Mouse (Mus musculus) intestine, embryonic 14.5 days (tissue): ENCODE measurements at regions not wholly inside any gene's neighbourhood (a gene's known extent, or its start where the extent isn't known, plus 50 kb on each side); places are given as distances from the start of the nearest gene placed in this dataset.
"Not testable (repeated sequence)": the region's sequence is repeated elsewhere in the genome, so short reads cannot be mapped to it uniquely, and the experiment has no call there.

Experiments
- ATAC-seq: fragments of 200-750 bp; cut with Nextera tagmentation; replicated peaks from 2 replicates; pipeline ENCODE4 v1.8.0; 2017; ENCODE audit warnings: low read depth, moderate number of reproducible peaks, moderate TSS enrichment, moderate library complexity; ENCODE audit not compliant: low FRiP score, low TSS enrichment
- DNase-seq: peaks from one replicate; pipeline ENCODE4 v3.0.0-alpha.2; 2018; ENCODE audit warnings: low spot score
- H3K27ac ChIP-seq: fragments of 300-500 bp; sonication (generic); 2 replicates; pipeline ENCODE4 v1.5.1; 2014; ENCODE audit warnings: low read depth, mild to moderate bottlenecking, control low read depth
- H3K27me3 ChIP-seq: fragments of 300-500 bp; sonication (generic); replicated peaks from 2 replicates; pipeline ENCODE4 v1.6.1; 2014; ENCODE audit warnings: low read length, control low read depth; ENCODE audit not compliant: control insufficient read depth, insufficient read depth
- H3K36me3 ChIP-seq: fragments of 300-500 bp; sonication (generic); 2 replicates; pipeline ENCODE4 v1.6.1; 2014; ENCODE audit warnings: low read length, control low read depth; ENCODE audit not compliant: control insufficient read depth, insufficient read depth
- H3K4me1 ChIP-seq: fragments of 300-500 bp; sonication (generic); replicated peaks from 2 replicates; pipeline ENCODE4 v1.6.1; 2014; ENCODE audit warnings: low read length, control low read depth, mixed read lengths; ENCODE audit not compliant: control insufficient read depth, insufficient read depth
- H3K4me2 ChIP-seq: fragments of 300-500 bp; sonication (generic); 2 replicates; pipeline ENCODE4 v1.6.1; 2014; ENCODE audit warnings: low read length
- H3K4me3 ChIP-seq: fragments of 300-500 bp; sonication (generic); 2 replicates; pipeline ENCODE4 v1.5.1; 2014; ENCODE audit warnings: low read depth, low read length, control low read depth, mixed read lengths
- H3K9ac ChIP-seq: fragments of 300-500 bp; sonication (generic); 2 replicates; pipeline ENCODE4 v1.6.1; 2014; ENCODE audit warnings: mild to moderate bottlenecking, low read length
- H3K9me3 ChIP-seq: fragments of 300-500 bp; sonication (generic); 2 replicates; pipeline ENCODE4 v1.6.1; 2016; ENCODE audit warnings: low read length, control low read depth; ENCODE audit not compliant: control insufficient read depth
- WGBS: fragments of 180-500 bp; shearing (Covaris S2); extraction: QIAGEN DNeasy Blood & Tissue Kit; methylation state at CpG from one replicate; pipeline ENCODE4 v1.1.7; 2014; 5-methylcytosine and 5-hydroxymethylcytosine counted together

DNA sequence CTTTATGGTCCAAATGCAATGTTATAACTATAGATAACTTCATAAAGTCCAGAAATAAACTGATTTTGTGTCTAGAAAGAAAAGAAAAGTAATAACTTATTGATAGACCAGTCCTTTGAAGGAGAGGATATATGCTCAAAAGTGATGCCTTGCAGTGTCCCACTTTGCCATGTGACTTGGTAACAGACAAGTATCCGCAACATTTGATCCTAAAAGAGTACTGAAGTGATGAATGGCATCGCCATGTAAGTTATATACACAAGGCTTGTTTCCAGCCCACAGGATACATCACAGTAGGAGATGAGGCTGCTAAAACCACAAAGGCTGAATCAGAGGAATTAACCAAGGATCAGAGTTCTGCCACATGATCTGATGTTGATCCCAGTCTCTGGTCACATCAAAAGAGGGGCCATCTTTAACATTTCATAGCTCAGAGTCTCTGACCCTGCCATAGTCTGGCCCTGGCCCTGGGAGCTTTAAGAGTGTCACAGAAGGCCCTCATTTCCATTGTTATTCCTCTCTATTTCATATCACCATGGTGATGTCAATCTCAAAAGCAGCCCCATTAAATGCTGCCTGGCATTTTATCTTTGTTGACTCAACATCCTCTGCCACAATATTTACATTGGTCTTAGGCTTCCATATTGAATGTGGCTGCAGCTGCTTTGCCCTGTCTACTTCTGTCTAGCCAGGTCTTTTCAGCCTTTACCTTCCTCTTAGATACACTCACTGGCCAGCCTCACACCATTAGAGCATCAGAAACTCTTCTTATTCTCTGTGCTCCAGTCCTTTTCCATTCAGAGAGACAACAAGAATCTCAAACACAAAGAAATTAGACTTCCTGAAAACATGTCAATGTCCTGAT lies 506.4 kb upstream of the Gm9747 start:
- no peak for DNase-seq
- Histone ChIP-seq H3K4me1 (no peaks in the 10 kb centered on the region), H3K4me3 (no peak overlapping the region), H3K36me3 (no peaks in the 10 kb centered on the region), H3K9me3 (no peaks in the 10 kb centered on the region), H3K27ac (no peak overlapping the region), H3K9ac (no peak overlapping the region), H3K27me3 (no peaks in the 10 kb centered on the region), H3K4me2 (no peak overlapping the region)
- whole genome bisulfite sequencing, result 88% methylated on average over 2 of the region's 2 CpGs
- no peak for ATAC-seq

DNA sequence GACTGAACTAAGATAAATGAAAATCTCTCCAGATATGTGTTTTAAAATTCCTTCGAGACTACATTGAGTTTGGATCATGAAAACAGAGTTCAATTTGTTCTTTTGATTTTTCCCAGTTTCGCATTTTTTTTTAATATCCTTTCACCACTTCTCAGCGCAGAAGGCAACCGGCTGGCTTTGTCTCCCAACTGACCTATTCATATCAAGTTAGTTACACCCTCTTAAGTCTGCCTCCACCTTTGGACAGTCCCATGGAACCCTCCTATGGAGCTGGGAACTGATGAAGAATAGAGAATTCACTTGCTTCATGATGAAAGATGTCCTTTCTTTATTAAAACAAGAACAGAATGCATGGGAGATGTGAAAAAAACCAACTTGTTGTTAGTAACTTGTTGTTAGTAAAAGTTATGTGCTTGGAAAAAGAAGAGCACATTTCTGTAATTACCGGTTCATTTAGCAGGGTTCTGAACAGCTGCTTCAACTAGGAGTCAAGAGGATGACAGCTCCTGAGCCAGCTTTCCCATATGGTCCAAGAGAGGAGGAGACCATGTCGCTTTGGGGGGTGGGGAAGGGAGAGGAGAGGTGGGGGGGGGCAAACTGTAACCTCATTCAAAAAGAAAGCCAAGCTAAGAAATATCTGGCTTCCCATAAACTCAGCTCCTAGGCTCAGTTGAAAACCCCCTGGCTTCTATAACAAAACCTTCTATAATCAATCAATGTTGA lies 495.6 kb upstream of the Gm9747 start:
- Histone ChIP-seq H3K27me3 (no peaks in the 10 kb centered on the region), H3K27ac (no peak overlapping the region), H3K4me2 (no peak overlapping the region), H3K4me1 (no peaks in the 10 kb centered on the region), H3K9ac (no peak overlapping the region), H3K4me3 (no peak overlapping the region), H3K9me3 (no peaks in the 10 kb centered on the region), H3K36me3 (no peaks in the 10 kb centered on the region)
- no peak for DNase-seq
- no peak for ATAC-seq
- WGBS, result 79% methylated on average over 6 of the region's 6 CpGs

DNA sequence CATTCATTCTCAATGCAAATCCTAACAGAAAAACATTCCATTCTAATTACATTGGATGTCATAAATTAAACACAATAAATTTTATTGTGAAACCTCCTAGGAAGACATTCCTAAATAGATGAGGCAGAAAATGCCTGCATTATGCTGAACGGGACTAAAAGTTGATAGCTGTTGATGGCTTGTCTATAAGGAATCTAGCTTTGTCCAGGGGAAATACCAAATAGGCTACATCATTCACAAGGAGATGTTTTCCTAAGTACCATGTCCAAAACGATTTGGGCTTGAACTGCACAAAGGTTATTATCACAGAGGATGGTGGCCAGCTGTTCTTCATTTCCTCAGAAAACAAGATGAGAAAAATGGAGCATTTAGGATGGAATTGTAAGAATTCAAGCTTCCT lies 494.5 kb upstream of the Gm9747 start:
- Histone ChIP-seq H3K4me3 (no peak overlapping the region), H3K4me2 (no peak overlapping the region), H3K36me3 (no peaks in the 10 kb centered on the region), H3K4me1 (no peaks in the 10 kb centered on the region), H3K27me3 (no peaks in the 10 kb centered on the region), H3K9me3 (no peaks in the 10 kb centered on the region), H3K27ac (no peak overlapping the region), H3K9ac (no peak overlapping the region)
- ATAC-seq, result no peak
- WGBS, result 32% methylated on average over 2 of the region's 2 CpGs
- DNase-seq, result no peak

DNA sequence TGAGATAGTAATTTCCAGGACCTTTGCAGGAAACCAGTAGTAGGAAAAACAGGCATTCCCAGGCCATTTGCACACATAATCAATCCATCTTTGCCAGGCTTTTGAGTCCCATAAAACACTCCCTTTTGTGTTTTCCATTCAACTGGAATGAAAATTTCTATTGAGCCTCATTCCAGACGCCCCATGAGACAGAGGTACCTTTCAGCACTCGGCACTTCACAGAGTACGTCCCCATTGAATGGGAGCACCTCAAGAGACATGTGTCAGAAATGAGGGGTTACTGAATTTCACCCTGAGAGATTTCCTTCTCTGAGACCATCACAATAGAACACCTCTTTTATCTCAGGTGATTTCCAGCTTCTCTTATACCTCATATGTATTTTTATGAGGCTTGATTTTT lies 493.5 kb upstream of the Gm9747 start:
- H3K4me2 ChIP-seq, result no peak overlapping the region
- no peaks in the 10 kb centered on the region for H3K36me3 ChIP-seq
- DNase-seq (no peak), ATAC-seq (no peak)
- no peaks in the 10 kb centered on the region for H3K9me3 ChIP-seq
- H3K27me3 ChIP-seq, result no peaks in the 10 kb centered on the region
- no peak overlapping the region for H3K27ac ChIP-seq
- WGBS, result 70% methylated on average over 3 of the region's 3 CpGs
- no peak overlapping the region for H3K4me3 ChIP-seq
- no peaks in the 10 kb centered on the region for H3K4me1 ChIP-seq
- no peak overlapping the region for H3K9ac ChIP-seq

DNA sequence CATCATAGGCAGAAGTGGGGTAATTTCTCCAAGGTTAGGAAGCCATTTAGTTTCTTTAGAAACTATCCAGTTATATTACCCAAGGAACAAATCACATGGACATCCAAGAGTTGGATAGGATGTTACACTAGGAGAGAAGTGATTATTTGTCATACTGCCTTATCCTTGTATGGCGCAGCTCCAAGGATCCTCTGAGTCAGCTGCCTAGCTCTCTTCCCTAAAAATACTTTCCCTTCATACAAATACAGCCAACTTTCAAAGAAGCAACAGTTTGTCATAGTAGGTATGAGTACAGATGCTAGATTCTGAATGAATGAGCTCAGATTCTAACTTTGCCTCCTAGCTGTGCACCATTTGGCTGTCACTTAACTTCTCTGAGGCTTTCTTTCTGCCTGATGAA lies 492.9 kb upstream of the Gm9747 start:
- DNase-seq (no peak), ATAC-seq (no peak)
- Histone ChIP-seq H3K27me3 (no peaks in the 10 kb centered on the region), H3K9ac (no peak overlapping the region), H3K27ac (no peak overlapping the region), H3K9me3 (no peaks in the 10 kb centered on the region), H3K4me2 (no peak overlapping the region), H3K4me3 (no peak overlapping the region), H3K4me1 (no peaks in the 10 kb centered on the region), H3K36me3 (no peaks in the 10 kb centered on the region)
- WGBS, result 78% methylated on average over 1 of the region's 1 CpGs

DNA sequence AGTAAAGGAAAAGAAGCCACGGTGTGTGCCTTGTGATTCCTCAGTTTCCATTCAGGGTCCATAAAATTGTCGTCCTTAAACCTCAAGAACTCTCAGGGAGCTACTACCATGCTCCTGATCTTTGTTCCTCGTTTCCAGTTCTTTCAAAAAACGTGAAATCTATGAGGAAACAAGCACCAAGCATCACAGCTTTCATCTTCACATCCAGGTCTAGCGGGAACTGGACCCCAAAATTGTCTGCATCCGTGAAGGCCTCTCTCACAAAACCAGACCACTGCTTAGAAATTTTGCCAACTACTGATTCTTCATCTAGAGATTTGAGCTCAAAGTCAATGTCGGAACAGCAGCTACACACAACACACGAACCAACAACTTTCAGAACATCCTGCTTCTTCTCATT lies 491.0 kb upstream of the Gm9747 start:
- DNase-seq, H3K9me3 ChIP-seq, H3K4me3 ChIP-seq, H3K4me2 ChIP-seq, H3K9ac ChIP-seq, H3K27me3 ChIP-seq, ATAC-seq, H3K36me3 ChIP-seq, H3K27ac ChIP-seq, H3K4me1 ChIP-seq: not testable (repeated sequence)
- WGBS, result 86% methylated on average over 8 of the region's 8 CpGs

DNA sequence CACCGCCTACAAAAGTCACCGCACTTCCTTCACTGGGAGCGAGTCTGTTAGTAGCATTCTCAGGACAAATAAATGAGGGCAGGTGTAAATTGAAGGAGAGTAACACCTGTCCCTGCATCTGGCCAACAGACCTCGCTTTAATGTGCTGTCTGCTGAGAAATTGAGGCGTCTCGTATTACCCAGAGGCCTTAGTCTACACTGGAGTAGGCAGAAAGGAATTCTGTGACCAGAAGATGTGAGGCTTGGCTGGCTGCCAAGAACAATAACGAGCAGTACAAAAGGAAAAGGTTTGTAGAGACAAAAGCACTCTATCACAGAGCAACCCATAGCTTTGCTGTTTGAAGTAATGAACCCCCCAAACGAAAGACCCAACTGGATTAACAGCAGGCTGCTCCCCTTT lies 488.4 kb upstream of the Gm9747 start:
- Histone ChIP-seq H3K9ac (no peak overlapping the region), H3K4me1 (no peaks in the 10 kb centered on the region), H3K4me2 (no peak overlapping the region), H3K36me3 (no peaks in the 10 kb centered on the region), H3K27me3 (no peaks in the 10 kb centered on the region), H3K9me3 (no peaks in the 10 kb centered on the region), H3K4me3 (no peak overlapping the region), H3K27ac (no peak overlapping the region)
- 33% methylated on average over 8 of the region's 8 CpGs for WGBS
- ATAC-seq, result no peak
- DNase-seq, result peak; percentile 56

DNA sequence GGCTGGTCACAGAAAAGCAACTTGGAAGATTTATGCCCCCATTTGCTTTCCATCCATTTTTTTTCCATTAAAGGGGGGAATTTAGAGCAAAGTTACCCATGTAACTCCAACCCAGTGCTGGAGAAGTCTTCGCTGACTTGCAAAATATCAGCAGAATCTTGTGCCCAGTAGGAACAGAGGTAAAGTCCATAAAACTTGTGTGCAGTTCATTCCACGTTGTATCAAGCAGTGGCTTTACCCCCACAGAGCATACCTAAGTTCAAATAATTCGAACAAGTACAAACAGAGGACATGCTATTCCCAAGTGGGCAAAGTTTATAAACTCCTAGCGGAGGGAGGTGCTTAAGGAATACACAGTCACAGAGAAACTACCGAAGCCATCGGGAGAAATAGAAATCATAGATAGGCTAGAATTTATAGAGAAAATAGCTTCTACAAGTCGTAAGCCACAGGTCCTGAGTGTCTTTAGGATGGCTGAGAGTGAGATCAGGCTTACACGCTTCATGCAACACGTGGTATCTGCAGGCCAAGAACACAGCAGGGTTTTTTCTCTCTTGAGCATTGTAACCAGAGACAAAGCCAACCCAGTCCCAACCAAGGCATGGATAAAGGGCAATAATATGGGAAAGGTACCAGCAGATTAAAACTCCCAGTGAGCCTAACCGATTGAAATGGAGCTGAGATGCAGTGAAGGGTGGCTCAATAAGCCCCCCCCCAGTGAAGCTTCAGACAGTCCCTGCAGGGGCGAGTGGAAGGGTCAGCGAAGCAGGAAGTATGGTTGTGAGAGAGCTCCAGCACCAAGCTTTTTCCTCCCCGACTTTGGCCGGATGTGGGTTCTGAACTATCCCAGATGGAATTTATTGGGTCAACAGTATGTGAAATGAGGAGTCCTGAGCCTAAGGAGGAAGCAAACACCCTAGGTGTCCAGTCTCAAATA lies 487.6 kb upstream of the Gm9747 start:
- ATAC-seq, result no peak
- no peaks in the 10 kb centered on the region for H3K36me3 ChIP-seq
- no peaks in the 10 kb centered on the region for H3K27me3 ChIP-seq
- no peaks in the 10 kb centered on the region for H3K9me3 ChIP-seq
- no peaks in the 10 kb centered on the region for H3K4me1 ChIP-seq
- whole genome bisulfite sequencing, result 81% methylated on average over 14 of the region's 14 CpGs
- no peak for DNase-seq
- H3K27ac ChIP-seq, result no peak overlapping the region
- no peak overlapping the region for H3K4me3 ChIP-seq
- H3K9ac ChIP-seq, result no peak overlapping the region
- H3K4me2 ChIP-seq, result no peak overlapping the region
